8 mouse cellular contexts compared by ENCODE assay signal in genomic region chr11:61408184-61409027, GRCm38 (mm10). TPM values are rescaled to one million over a fixed set of nuclear protein-coding genes. Genes with fewer than 3 reads are reported as not detected.
DNase-seq lines count a peak whose midpoint lies in the region; ATAC-seq and TF ChIP-seq lines count a peak whose summit lies in the region.

No protein-coding gene starts in this region.

- WGBS in forebrain, postnatal 0 days: under 1% methylated on average over 62 of the region's 64 CpGs
- WGBS in hindbrain, embryonic 10.5 days: under 1% methylated on average over 64 of the region's 64 CpGs

- H3K36me3 ChIP-seq in forebrain, postnatal 0 days (ENCODE audit: insufficient read depth): no peaks in the 10 kb centered on the region
- no peaks in the 10 kb centered on the region for H3K36me3 ChIP-seq in hindbrain, embryonic 10.5 days

- TF ChIP-seq CTCF in forebrain, postnatal 0 days (IDR thresholded peaks at IDR 0.05; ENCODE audit: low read depth): 0 out of 2 replicates have a peak, but pooled peaks have one; percentile 1

- H3K4me3 ChIP-seq in forebrain, postnatal 0 days (ENCODE audit: low read depth, low read length): peak overlapping the region; percentile 48
- H3K4me3 ChIP-seq in hindbrain, embryonic 10.5 days: peak overlapping the region; percentile 82

- H3K9me3 ChIP-seq in forebrain, postnatal 0 days (ENCODE audit: low read length): no peaks in the 10 kb centered on the region
- H3K9me3 ChIP-seq in hindbrain, embryonic 10.5 days: no peaks in the 10 kb centered on the region

- peak overlapping the region; percentile 94 for H3K27ac ChIP-seq in forebrain, postnatal 0 days (ENCODE audit: low read depth, low read length)
- peak overlapping the region; percentile 95 for H3K27ac ChIP-seq in hindbrain, embryonic 10.5 days

- ATAC-seq in forebrain, postnatal 0 days: peak; percentile 92

- DNase-seq in MN1 (ENCODE audit: low spot score): peak; percentile 77
- peak; percentile 86 for DNase-seq in cerebellum, adult 8-10 months
- DNase-seq in forebrain, postnatal 0 days: peak; percentile 76
- peak; percentile 61 for DNase-seq in hindbrain, embryonic 10.5 days (ENCODE audit: low spot score)
- peak; percentile 49 for DNase-seq in layer of hippocampus, adult 9-10 months (ENCODE audit: low spot score)
- DNase-seq in lung, postnatal 10 days: peak; percentile 82
- DNase-seq in ovary, postnatal 10 days (ENCODE audit: low spot score): peak; percentile 67
- DNase-seq in thymus, postnatal 25 days: peak; percentile 55

- H3K4me2 ChIP-seq in forebrain, postnatal 0 days (ENCODE audit: low read depth): peak overlapping the region; percentile 52

- H3K27me3 ChIP-seq in forebrain, postnatal 0 days (ENCODE audit: insufficient read depth, low read length): no peaks in the 10 kb centered on the region
- no peaks in the 10 kb centered on the region for H3K27me3 ChIP-seq in hindbrain, embryonic 10.5 days (ENCODE audit: insufficient read depth, poor library complexity, severe bottlenecking)

- peak overlapping the region; percentile 66 for H3K9ac ChIP-seq in forebrain, postnatal 0 days

- no peaks in the 10 kb centered on the region for H3K4me1 ChIP-seq in forebrain, postnatal 0 days (ENCODE audit: insufficient read depth)
- H3K4me1 ChIP-seq in hindbrain, embryonic 10.5 days (replicated peaks): peaks cover 5% of the 10 kb centered on the region; the same call in 1 of the 2 replicates

RNA-seq across cellular contexts. Expression of gene Slc47a1, which starts 30.3 kb away (rescaled TPM):
- total RNA-seq in forebrain, postnatal 0 days (2014; rRNA removed): 1.5 and 2.3 TPM in 2 replicates
- polyA plus RNA-seq in forebrain, postnatal 0 days (2015; fragmentation: Nextera tagmentation; extraction: Ambion mirVana): 0.75 and 1.3 TPM in 2 replicates
- polyA plus RNA-seq in hindbrain, embryonic 10.5 days (2016; fragmentation: Nextera tagmentation; extraction: Ambion mirVana): 0.05 and 0.10 TPM in 2 replicates

RNA-seq across cellular contexts. Expression of gene Rnf112, which starts 45.5 kb away (rescaled TPM):
- 85.9 and 91.3 TPM in 2 replicates for total RNA-seq in forebrain, postnatal 0 days (2014; rRNA removed)
- polyA plus RNA-seq in forebrain, postnatal 0 days (2015; fragmentation: Nextera tagmentation; extraction: Ambion mirVana): 17.4 and 27.3 TPM in 2 replicates
- 0.62 and 1.1 TPM in 2 replicates for polyA plus RNA-seq in hindbrain, embryonic 10.5 days (2016; fragmentation: Nextera tagmentation; extraction: Ambion mirVana)

Comparison
In these comparisons a context has a peak if more than half of its experiments do, and no peak if none do; other contexts are left out.
1. Peak in every context shown above with its lines: DNase-seq, ATAC-seq, H3K4me3 ChIP-seq and H3K27ac ChIP-seq.